Mouse (Mus musculus): ENCODE results near the gene AI413582. TPM values are rescaled to one million over a fixed set of nuclear protein-coding genes. Genes with fewer than 3 reads are reported as not detected.

The AI413582 gene
- total and polyA plus RNA-seq, 3 experiments, result 28.0 to 65.5 (median 35.9) TPM

DNA sequence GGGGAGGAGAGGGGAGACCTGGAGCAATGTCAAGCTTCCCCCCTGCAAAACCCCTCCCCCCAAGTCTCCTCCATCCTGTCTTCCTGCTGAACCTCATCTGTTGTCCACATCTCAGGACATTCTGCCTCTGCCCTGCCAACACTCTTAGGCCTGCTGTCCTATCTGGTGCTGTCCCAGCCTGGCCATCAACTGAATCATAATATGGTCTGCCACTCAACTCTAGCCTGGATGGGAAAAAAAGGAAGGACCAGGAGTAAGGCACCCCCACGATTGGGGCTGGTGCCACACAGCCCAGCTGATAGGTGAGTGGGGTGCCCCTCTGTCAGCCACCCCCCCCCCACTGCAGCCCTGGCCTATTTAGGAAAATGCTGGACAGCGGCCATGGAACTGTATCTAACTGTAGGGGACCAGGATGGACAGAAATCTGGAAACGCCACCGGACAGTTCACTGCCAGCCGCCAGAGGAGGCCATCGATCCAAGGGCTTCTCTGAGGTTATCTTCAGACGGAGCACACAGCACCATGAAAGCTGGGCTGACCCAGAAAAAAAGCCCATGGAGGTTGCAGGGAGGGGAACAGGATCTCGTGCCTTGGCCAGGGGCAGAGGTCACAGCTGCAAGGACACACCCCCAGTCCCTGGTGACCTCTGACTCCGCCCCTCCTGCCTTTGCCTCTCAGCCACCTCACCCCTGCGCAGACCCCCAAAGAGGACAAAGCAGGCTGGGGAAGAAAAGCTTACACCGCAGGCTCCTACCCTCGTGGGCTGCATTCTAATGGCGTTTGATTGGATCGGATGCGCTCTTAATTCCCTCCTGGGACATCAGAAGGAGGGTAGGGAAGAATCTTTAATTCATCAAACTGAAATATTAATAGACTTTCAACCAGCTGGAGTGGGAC, 46.6 kb downstream of the AI413582 start:
- DNase-seq, result no peak

GRCm38 (mm10) chr17:27518296-27518695, 47.3 kb downstream of the AI413582 start:
- no peak for DNase-seq

DNA sequence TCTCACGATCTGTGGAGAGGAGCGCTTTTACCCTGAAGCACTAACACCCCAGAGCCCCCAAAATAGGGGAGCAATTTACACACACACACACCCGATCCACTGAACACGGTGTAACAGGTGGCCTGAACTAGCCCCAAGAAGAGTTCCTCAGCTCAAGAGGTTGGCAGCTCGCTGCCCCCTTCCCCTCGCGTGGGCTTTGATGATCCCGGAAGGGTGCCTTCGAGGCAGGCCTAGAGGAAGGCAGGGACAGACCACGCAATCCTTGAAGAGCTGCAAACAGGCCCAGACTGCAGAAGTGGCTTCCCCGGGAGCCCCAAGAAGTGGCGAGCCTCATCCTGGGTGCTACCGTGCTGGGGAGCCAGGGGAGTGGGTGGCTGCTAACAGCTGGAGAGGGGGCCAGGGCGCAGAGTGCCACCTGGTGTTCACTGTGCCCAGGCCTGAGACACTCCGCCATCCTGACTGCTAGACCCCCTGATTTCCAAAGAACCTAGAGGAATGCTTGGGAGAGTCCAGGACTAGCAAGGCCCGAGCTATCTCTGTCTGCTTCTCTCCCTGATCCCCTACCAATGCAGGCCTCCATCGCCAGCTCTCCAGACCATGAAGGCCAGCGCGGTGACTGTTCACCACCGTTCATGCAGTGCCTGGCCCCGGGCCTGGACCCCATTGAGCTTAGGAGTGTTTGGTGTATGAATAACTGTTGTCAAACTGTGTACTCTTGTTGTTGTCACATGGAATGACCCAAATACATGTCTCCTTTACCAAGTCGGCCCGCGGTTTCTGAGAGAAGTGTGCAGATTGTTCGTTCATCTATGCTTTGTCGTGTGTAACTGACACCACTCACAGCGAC, 51.4 kb downstream of the AI413582 start:
- DNase-seq, result no peak

Other genes starting within 250 kb of the AI413582 start
- 1 to 10 TPM; 5.5 to 9.0 TPM for gene Grm4, start 44.4 kb downstream of the AI413582 start, total RNA-seq (2021)
- gene Grm4, start 44.4 kb downstream of the AI413582 start, polyA plus RNA-seq (2012; rRNA removed), result 0.08 and 0.31 TPM in 2 replicates
- 10 to 100 TPM; 12.2 to 26.8 TPM for gene Hmga1, start 9.3 kb downstream of the AI413582 start, total RNA-seq (2021)
- 38.9 and 44.2 TPM in 2 replicates for gene Hmga1, start 9.3 kb downstream of the AI413582 start, polyA plus RNA-seq (2012; rRNA removed)
- gene Nudt3, start 57.7 kb upstream of the AI413582 start, total RNA-seq (2021), result 100 to 1,000 TPM; 152 to 217 TPM
- gene Nudt3, start 57.7 kb upstream of the AI413582 start, polyA plus RNA-seq (2012; rRNA removed), result 114 and 124 TPM in 2 replicates
- not detected for gene RPS10-NUDT3, start 69.5 kb upstream of the AI413582 start, total RNA-seq (2021)
- gene RPS10-NUDT3, start 69.5 kb upstream of the AI413582 start, polyA plus RNA-seq (2012; rRNA removed), result not detected in 2 replicates
- 1,000 to 10,000 TPM; 1,036 to 1,116 TPM for gene Rps10, start 70.9 kb upstream of the AI413582 start, total RNA-seq (2021)
- 886 and 939 TPM in 2 replicates for gene Rps10, start 70.9 kb upstream of the AI413582 start, polyA plus RNA-seq (2012; rRNA removed)
- gene Pacsin1, start 89.8 kb upstream of the AI413582 start, total RNA-seq (2021), result 1 to 10 TPM; 2.5 to 5.6 TPM
- gene Pacsin1, start 89.8 kb upstream of the AI413582 start, polyA plus RNA-seq (2012; rRNA removed), result 3.0 and 3.8 TPM in 2 replicates
- gene Spdef, start 163.2 kb upstream of the AI413582 start, total RNA-seq (2021), result under 1 TPM in 1 of 2 experiments, not detected in 1; 0.28 TPM
- 0.11 and 0.47 TPM in 2 replicates for gene Spdef, start 163.2 kb upstream of the AI413582 start, polyA plus RNA-seq (2012; rRNA removed)

Data from adrenal gland, adult 2 months (tissue).